Mouse (Mus musculus) bone marrow, adult 2 months (tissue): ENCODE measurements at regions not wholly inside any gene's neighbourhood (a gene's known extent, or its start where the extent isn't known, plus 50 kb on each side); places are given as distances from the start of the nearest gene placed in this dataset.

Source experiments
- CTCF ChIP-seq: fragments of 200-500 bp; IDR thresholded peaks from 2 replicates; pipeline ENCODE4 v1.5.1; 2011; ENCODE audit warnings: low read length, control low read depth; ENCODE audit not compliant: control insufficient read depth, insufficient read depth
- POLR2A ChIP-seq: fragments of 200-500 bp; IDR thresholded peaks from 2 replicates; pipeline ENCODE4 v1.6.1; 2011; ENCODE audit warnings: low read depth, mild to moderate bottlenecking, control low read depth, low read length, borderline replicate concordance; ENCODE audit not compliant: control insufficient read depth

DNA sequence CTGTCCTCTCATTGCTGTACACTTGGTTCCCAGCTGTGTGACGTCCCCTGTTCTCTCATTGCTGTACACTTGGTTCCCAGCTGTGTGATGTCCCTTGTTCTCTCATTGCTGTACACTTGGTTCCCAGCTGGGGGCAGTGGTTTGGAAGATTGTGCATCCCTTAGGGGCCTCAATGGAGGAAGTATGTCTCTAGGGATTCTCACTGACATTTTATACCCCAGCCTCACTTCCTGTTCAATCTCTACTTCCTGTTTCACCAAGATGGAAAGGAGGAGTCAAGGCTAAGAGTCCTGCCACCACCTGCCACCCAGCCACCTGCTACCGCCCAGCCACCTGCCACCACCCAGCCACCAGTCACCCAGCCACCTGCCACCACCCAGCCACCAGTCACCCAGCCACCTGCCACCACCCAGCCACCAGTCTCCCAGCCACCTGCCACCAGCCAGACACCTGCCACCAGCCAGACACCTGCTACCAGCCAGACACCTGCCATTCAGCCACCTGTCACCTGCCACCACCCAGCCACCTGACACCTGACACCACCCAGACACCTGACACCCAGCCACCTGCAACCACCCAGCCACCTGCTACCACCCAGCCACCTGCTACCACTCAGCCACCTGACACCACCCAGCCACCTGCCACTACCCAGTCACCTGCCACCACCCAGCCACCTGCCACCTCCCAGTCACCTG is 295.1 kb downstream of the Setd4 start:
- TF ChIP-seq POLR2A (no peak), CTCF (no peak)
